Mouse (Mus musculus) megakaryocyte progenitor cell, adult 5-6 weeks (primary cell): Measurements from ENCODE around the gene Tnnc1. TPM values are rescaled to one million over a fixed set of nuclear protein-coding genes. Genes with fewer than 3 reads are reported as not detected.

Source experiments
- ATAC-seq: replicated peaks from 2 replicates; pipeline ENCODE4 v1.8.0; 2016; ENCODE audit warnings: mild to moderate bottlenecking, moderate TSS enrichment, inconsistent platforms; ENCODE audit not compliant: poor library complexity
- total RNA-seq, 2 experiments: library from RNA; stranded (forward) in 1 of 2; stranded (reverse) in 1 of 2; fragments of 157-497, 149-512 nt in 1 of 2; fragments of 200-1000 nt in 1 of 2; gene quantifications; 2 replicates each; pipeline versions ENCODE4 v1.2.3 to v1.2.4; 2015 to 2017

The Tnnc1 gene
- total RNA-seq (2015) (0.94 TPM in 1 of 2 replicates, not detected in the other), total RNA-seq (2017) (0.54 and 0.87 TPM in 2 replicates)

GRCm38 (mm10) chr14:31208084-31208483, at the start of gene Tnnc1:
Gene Tnnc1, plus strand, starts transcription at chr14:31208312.
- no peak for ATAC-seq

DNA sequence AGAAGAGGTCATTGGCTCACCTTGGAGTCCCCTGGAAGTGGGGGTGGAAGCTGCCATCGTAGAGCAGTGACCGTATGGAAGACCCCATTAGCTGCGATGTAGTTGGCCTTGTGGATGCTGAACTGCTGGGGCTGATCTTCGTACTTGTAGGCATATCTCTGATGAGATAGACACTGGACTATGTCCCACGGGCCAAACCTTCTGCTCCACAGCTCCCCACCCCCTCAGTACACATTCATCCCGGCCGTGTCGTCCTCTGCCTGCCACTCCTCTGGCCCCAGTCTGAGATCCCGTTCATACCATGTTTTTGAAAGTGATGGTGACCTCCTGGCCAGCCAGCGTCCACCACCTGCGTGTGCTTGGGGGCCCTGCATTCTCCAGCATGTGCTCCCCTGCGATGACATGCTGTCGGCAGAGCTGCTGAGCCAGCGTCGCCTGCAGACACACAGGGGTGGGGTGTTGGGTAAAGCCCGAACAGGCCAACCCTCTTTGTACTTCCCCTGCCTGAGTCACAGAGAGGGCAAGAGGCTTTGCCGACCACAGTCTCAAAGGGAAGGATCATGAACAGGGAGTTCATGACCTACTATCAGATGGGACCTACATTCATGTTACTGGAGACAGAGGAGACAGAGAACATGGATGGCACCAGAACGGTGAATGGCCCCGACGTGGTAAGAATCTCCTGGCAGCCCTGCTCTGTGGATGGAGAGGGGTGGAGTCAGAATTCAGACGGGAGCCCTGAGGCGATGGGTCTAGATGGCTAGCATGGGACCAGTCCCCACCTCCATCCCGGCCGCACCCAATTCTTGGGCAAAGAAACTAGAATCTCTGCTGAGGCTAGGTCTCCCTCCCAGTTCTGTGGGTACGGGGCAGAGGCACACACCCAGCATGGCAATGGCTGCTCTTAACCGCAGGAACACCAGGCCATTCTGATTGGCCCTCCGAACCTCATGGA, 47.6 kb upstream of the Tnnc1 start:
- ATAC-seq = peak; percentile 77

- no peak for ATAC-seq
Observed at GRCm38 (mm10) chr14:31161191-31161590, 46.9 kb upstream of the Tnnc1 start.

- ATAC-seq = no peak
Observed at GRCm38 (mm10) chr14:31161638-31162037, 46.5 kb upstream of the Tnnc1 start.

DNA sequence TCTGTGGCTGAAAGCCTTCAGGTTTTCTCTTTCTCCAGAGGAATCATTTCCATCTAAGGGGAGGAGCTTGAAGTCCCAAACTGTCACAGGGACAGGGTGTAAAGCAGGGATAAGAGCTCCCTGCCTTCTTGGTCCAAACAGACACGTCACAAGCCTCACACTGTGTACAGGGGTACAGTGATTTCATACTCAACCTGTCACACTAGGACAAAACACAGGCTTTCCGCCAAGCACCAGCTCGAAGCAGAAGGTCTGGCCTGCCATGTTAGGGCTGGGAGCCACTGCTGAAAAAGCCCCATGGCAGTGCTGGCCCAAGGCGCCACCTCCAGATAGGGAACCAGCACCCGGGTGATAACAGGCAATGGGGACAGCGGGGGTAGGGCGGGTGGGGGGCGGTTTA, 44.0 kb upstream of the Tnnc1 start:
- ATAC-seq = no peak

DNA sequence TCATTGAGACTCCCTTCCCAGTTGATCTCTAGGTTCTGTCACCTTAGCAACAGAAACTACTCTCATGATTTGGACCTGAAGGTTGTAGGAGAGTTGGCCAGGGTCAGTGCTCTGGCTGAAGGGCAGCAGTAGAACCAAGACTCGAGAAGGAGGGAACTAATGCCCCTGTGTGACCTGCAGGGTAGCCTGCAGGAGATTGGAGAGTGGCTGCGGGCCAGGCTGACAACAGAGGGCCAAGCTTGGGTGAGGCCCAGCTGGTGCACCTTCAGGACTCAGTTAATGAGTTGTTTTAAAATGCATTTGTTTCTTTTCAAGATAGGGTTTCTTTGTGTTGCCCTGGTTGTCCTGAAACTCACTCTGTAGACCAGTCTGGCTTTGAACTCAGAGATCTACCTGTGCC, 43.1 kb upstream of the Tnnc1 start:
- no peak for ATAC-seq

- ATAC-seq = no peak
Observed at GRCm38 (mm10) chr14:31165458-31165857, 42.7 kb upstream of the Tnnc1 start.

GRCm38 (mm10) chr14:31165991-31166630, 42.0 kb upstream of the Tnnc1 start:
- ATAC-seq = peak; percentile 86

DNA sequence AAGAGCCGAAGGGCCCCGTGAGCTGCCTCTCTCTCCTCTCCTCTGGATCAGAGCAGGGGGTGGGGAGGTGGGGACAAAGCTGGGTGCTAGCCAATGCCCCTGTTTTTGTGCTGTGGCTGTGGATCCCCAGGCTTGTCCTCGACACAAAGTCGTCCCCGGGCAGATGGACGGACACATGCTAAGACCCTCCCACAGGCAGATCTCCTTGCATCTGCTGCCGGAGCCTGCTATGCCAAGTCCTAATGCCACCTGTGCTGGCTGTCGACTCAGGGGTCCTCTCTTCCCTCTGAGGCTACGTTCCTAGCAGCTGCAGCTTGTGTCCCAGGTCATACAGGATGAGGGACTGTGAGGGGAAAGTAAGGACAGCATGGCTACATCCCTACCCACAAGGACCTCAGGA, 41.3 kb upstream of the Tnnc1 start:
- ATAC-seq = no peak

- ATAC-seq = no peak
Observed at GRCm38 (mm10) chr14:31168425-31168824, 39.7 kb upstream of the Tnnc1 start, which contains the start of gene Stab1. Gene Stab1, minus strand, starts transcription at chr14:31168641.

DNA sequence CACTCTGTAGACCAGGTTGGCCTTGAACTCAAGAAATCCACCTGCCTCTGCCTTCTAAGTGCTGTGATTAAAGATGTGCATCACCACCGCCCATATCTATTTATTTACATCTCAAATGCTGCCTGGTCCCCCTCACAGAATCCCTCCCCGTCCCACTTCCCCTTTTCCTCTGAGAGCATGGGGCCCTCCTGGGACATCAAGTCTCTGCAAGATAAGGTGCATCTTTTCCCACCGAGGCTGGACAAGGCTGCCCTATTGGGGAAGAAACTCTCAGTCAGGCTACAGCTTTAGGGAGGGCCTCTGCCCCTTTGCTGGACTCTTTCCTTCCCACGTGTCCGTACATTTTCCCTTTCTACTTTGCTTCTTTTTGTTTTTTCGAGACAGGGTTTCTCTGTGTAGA, 38.6 kb upstream of the Tnnc1 start:
- no peak for ATAC-seq

DNA sequence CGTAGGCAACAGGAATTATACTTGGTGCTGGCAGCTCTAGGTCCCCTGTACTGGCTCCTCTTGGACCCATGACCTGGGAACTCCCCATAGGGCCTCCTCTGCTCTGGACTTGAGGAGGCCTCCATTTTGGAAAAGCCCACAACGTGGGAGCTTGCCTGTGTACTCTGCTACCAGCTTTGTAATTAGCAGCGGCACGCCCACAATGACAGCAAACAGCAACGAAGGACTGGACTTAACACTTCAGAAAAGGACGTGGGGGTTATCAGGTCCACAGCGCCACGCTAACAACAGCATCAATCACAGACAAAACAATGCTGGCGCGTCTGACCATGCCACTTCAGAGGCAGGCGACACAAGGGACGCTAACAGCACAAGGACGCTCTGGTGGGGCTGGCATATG, 37.1 kb upstream of the Tnnc1 start:
- no peak for ATAC-seq

GRCm38 (mm10) chr14:31171386-31171785, 36.7 kb upstream of the Tnnc1 start:
- ATAC-seq = no peak

GRCm38 (mm10) chr14:31171821-31172220, 36.3 kb upstream of the Tnnc1 start:
- ATAC-seq = no peak

GRCm38 (mm10) chr14:31172781-31173455, 35.2 kb upstream of the Tnnc1 start:
- ATAC-seq = no peak

DNA sequence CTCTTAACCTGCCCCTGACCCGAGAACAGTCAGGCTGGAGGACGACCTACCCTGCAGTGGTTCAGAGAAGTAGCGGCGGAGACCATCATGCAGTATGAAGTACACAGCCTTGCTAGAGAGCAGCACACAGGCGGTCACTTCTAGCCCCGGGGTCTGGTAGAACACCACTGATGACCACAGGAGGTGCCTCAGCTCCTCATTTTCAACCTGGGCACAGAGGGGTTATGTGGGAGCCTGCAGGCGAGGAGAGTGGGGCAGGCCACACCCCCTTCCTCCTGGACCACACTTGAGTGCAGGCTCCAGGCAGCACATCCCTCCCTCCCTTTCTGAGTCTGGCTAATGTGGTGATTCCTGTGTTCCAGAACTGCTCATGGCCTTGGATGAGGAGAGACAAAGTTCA, 34.6 kb upstream of the Tnnc1 start:
- no peak for ATAC-seq

GRCm38 (mm10) chr14:31177287-31177686, 30.8 kb upstream of the Tnnc1 start:
- ATAC-seq = no peak

- ATAC-seq = no peak
Observed at GRCm38 (mm10) chr14:31177715-31178114, 30.4 kb upstream of the Tnnc1 start.

DNA sequence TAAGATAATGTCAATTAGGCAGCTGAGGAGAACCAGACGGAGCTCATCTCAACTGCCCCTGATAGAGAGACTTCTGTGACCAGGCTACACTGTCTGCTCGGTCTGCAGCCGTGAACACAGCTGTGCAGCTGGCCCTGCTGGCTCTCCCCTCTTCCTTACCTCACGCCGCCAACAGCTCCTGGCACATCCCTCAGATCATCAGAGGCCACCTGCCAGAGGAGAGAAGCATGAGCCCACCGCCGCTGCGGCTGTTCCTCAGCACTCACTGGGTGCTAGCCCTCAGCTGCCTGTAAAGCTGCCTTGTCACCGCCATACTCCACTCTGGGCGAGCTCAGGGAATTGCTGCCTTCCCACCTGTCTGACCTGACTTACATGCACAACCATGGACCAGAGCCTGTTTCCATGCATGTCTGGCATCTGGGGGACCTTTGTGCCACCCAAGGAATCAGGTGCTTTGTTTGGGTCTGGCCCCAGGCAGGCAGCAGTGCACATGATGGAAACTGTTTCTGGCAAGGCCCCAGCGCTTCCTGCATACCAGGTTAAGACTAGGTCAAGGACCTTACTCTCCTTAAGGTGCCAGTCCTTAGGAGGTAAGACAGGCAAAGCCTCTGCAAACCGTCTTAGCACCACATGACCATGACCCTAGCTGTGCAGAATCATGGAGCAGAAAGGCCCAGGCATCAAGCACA, 28.3 kb upstream of the Tnnc1 start:
- no peak for ATAC-seq

DNA sequence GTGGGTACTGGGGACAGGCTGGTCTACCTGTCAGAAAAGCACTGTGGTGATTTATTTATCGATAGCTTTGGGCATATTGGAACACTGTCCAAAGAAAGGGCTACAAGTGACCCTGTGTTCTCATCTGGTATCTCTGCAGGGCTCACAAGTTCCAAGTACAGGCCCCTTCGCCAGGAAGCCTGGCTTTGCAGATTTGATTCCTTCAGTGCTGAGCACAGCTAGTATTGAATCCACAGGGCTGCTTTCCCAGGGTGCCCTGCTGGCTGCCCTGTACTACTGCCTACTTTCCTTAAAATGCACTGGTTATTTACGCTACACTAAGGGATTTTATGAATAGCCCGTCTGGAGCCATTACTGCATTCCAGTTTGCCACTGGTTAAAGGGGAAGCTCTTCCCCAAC, 26.6 kb upstream of the Tnnc1 start:
- ATAC-seq = no peak

DNA sequence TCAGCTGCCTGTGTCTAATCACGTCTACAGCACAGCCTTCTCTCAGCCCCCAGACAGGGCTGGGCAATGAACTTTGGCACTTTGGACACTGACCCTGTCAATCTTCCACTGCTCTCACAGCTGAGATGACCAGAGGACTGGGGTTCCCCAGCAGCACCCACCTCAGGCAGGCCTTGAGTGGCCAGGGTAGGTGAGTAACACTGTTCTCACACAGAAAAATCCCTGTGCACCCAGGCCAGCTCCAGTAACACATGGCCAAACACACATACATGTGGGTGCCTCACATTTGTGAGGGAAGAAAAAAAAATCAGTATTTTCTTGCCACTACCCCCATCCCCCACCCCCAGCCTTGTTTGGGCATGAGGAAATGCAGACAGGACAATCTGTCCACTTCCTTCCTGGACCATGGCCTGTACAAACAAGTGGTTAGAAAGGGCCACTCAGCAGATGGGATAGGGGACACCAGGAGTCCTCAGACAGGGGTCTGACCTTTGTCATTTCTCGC, 25.3 kb upstream of the Tnnc1 start:
- no peak for ATAC-seq
